13 mouse cellular contexts compared by ENCODE assay signal in genomic region chr9:71480305-71480704, GRCm38 (mm10).
"Had no signal": no experiment of that assay in that cellular context is flagged by ENCODE, and none has a peak within 500 bp of the region (broad histone marks: within the 10 kb centered on the region; RNA-seq: fewer than 3 reads in every experiment).

No protein-coding gene starts in this region.

- H3K9ac ChIP-seq: limb, embryonic 12.5 days; lung, embryonic 15.5 days; neural tube, embryonic 12.5 days had no signal

- H3K4me3 ChIP-seq: limb, embryonic 12.5 days; lung, embryonic 15.5 days; neural tube, embryonic 12.5 days had no signal

- ATAC-seq: intestine, postnatal 0 days had no signal

- DNase-seq: kidney, adult 8-10 months; kidney, postnatal 36 days; layer of hippocampus, adult 9-11 months; layer of hippocampus, postnatal 36 days; midbrain, embryonic 14.5 days; right cerebral cortex, adult 18-20 months; right cerebral cortex, postnatal 25 days; thymus, postnatal 36 days had no signal

- H3K4me2 ChIP-seq: limb, embryonic 12.5 days; lung, embryonic 15.5 days; neural tube, embryonic 12.5 days had no signal

- H3K9me3 ChIP-seq: lung, embryonic 15.5 days; neural tube, embryonic 12.5 days had no signal

- H3K27me3 ChIP-seq: limb, embryonic 12.5 days; lung, embryonic 15.5 days; neural tube, embryonic 12.5 days had no signal

- H3K27ac ChIP-seq: kidney, postnatal 0 days; limb, embryonic 12.5 days; lung, embryonic 15.5 days; neural tube, embryonic 12.5 days had no signal
